Mouse (Mus musculus): Measurements from ENCODE around the gene Zfp683.

Gene Zfp683

GRCm38 (mm10) chr4:134092382-134093288, 39.0 kb downstream of the Zfp683 start:
- no peak for DNase-seq (ENCODE audit: low spot score)

GRCm38 (mm10) chr4:134094004-134094564, 40.4 kb downstream of the Zfp683 start:
- DNase-seq (ENCODE audit: low spot score): no peak

GRCm38 (mm10) chr4:134094923-134095547, 41.4 kb downstream of the Zfp683 start, which contains the start of gene Cd52:
Gene Cd52 (minus strand): TSS chr4:134095082.
- no peak for DNase-seq (ENCODE audit: low spot score)

- DNase-seq (ENCODE audit: low spot score): no peak
Measured at GRCm38 (mm10) chr4:134096120-134096519, 42.5 kb downstream of the Zfp683 start.

- no peak for DNase-seq (ENCODE audit: low spot score)
Measured at GRCm38 (mm10) chr4:134097015-134097608, 43.5 kb downstream of the Zfp683 start.

GRCm38 (mm10) chr4:134098628-134099027, 45.0 kb downstream of the Zfp683 start:
- DNase-seq (ENCODE audit: low spot score): no peak

GRCm38 (mm10) chr4:134100245-134100644, 46.6 kb downstream of the Zfp683 start:
- no peak for DNase-seq (ENCODE audit: low spot score)

- peak; percentile 79 for DNase-seq (ENCODE audit: low spot score)
Measured at GRCm38 (mm10) chr4:134101979-134102741, 48.5 kb downstream of the Zfp683 start, which contains the start of gene Ubxn11. Gene Ubxn11 (plus strand): TSS chr4:134102570.

GRCm38 (mm10) chr4:134102742-134103119, 49.1 kb downstream of the Zfp683 start:
- no peak for DNase-seq (ENCODE audit: low spot score)

- no peak for DNase-seq (ENCODE audit: low spot score)
Measured at GRCm38 (mm10) chr4:134106105-134106504, 52.5 kb downstream of the Zfp683 start.

- no peak for DNase-seq (ENCODE audit: low spot score)
Measured at GRCm38 (mm10) chr4:134107730-134108129, 54.1 kb downstream of the Zfp683 start.

- no peak for DNase-seq (ENCODE audit: low spot score)
Measured at GRCm38 (mm10) chr4:134108196-134108595, 54.6 kb downstream of the Zfp683 start.

Measured in layer of hippocampus, adult 9-10 months (tissue).